Mouse (Mus musculus): ENCODE measurements at regions not wholly inside any gene's neighbourhood (a gene's known extent, or its start where the extent isn't known, plus 50 kb on each side); places are given as distances from the start of the nearest gene placed in this dataset.

DNA sequence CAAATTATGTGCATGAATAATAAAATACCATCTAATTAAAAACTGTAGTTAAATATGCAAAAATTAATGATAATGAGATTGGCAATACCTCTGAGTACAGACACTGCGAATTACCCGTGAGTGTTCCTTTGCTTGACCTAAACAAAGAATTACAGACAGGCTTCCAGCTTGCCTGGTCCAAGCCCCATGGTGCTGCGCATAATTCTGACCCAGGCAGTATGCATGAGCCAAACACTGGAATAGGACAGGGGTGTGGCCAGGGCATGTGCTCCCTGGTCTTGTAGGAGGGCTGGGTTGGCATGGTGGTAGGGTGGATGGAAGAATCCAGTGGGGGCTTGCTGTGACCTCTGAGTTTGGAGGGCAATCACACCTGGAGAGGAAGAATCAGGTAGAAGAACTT lies 172.8 kb upstream of the Irx3 start:
- TF ChIP-seq CTCF (conservative IDR thresholded peaks at IDR 0.05; ENCODE audit: insufficient read depth, insufficient read length, low read depth, low read length) (no peak), POLR2A (IDR thresholded peaks at IDR 0.05; ENCODE audit: low read depth, low read length) (no peak)

All from kidney, adult 2 months (tissue).